30 mouse cellular contexts compared by ENCODE assay signal in genomic region chr4:25801751-25802150, GRCm38 (mm10). TPM values are rescaled to one million over a fixed set of nuclear protein-coding genes. Genes with fewer than 3 reads are reported as not detected.
DNase-seq lines count a peak whose midpoint lies in the region; ATAC-seq lines count a peak whose summit lies in the region.
"Had no signal": no experiment of that assay in that cellular context is flagged by ENCODE, and none has a peak within 500 bp of the region (broad histone marks: within the 10 kb centered on the region; RNA-seq: fewer than 3 reads in every experiment).

No protein-coding gene starts in this region.

- H3K36me3 ChIP-seq in kidney, embryonic 14.5 days (ENCODE audit: control insufficient read depth, insufficient read depth, low read length) = no peaks in the 10 kb centered on the region
- H3K36me3 ChIP-seq in kidney, embryonic 16.5 days (ENCODE audit: insufficient read depth, low read length) = no peaks in the 10 kb centered on the region
- H3K36me3 ChIP-seq: embryonic facial prominence, embryonic 12.5 days; embryonic facial prominence, embryonic 15.5 days; G1E; heart, embryonic 10.5 days; heart, embryonic 13.5 days; hindbrain, embryonic 13.5 days had no signal

- H3K9ac ChIP-seq in kidney, embryonic 14.5 days (ENCODE audit: low read depth, low read length) = no peak overlapping the region
- no peak overlapping the region for H3K9ac ChIP-seq in kidney, embryonic 16.5 days (replicated peaks; ENCODE audit: low read length)
- H3K9ac ChIP-seq: embryonic facial prominence, embryonic 12.5 days; embryonic facial prominence, embryonic 15.5 days; forebrain, postnatal 0 days; heart, embryonic 13.5 days; hindbrain, embryonic 13.5 days had no signal

- no peak overlapping the region for H3K4me2 ChIP-seq in kidney, embryonic 14.5 days (replicated peaks; ENCODE audit: low read depth, low read length)
- no peak overlapping the region for H3K4me2 ChIP-seq in kidney, embryonic 16.5 days (replicated peaks; ENCODE audit: low read depth, low read length)
- H3K4me2 ChIP-seq: embryonic facial prominence, embryonic 12.5 days; embryonic facial prominence, embryonic 15.5 days; heart, embryonic 13.5 days; hindbrain, embryonic 13.5 days had no signal

- no peak overlapping the region for H3K27ac ChIP-seq in kidney, embryonic 14.5 days (ENCODE audit: low read depth, low read length)
- H3K27ac ChIP-seq in kidney, embryonic 16.5 days (ENCODE audit: low read length) = no peak overlapping the region
- H3K27ac ChIP-seq: embryonic facial prominence, embryonic 12.5 days; embryonic facial prominence, embryonic 15.5 days; heart, embryonic 10.5 days; heart, embryonic 13.5 days; hindbrain, embryonic 13.5 days had no signal

- WGBS in kidney, embryonic 14.5 days = 85% methylated on average over 2 of the region's 2 CpGs
- WGBS in kidney, embryonic 16.5 days = 69% methylated on average over 2 of the region's 2 CpGs

- peak; percentile 33 for DNase-seq in kidney, adult 18-20 months
- peak; percentile 28 for DNase-seq in kidney, postnatal 14 days
- no peak for DNase-seq in frontal cortex, postnatal 14 days (ENCODE audit: low spot score in 2 of 2)
- no peak for DNase-seq in gastrocnemius, postnatal 14 days
- no peak for DNase-seq in right cerebral cortex, postnatal 4 days
- DNase-seq: adrenal gland, adult 2 months; adrenal gland, postnatal 14 days; B cell, adult 2 months; cerebellum, adult 11 months; cerebellum, adult 2 months; cerebellum, adult 9-11 months; cerebellum, postnatal 25 days; forebrain, postnatal 0 days; gastrocnemius, postnatal 25 days; heart, adult 18-20 months; heart, postnatal 14 days had no signal

- intact Hi-C loops in gastrocnemius, postnatal 14 days (cut with DNase I; ENCODE audit: low total_unique reads) = no loop called here

- no peaks in the 10 kb centered on the region for H3K9me3 ChIP-seq in kidney, embryonic 14.5 days (ENCODE audit: control insufficient read depth, low read length)
- no peaks in the 10 kb centered on the region for H3K9me3 ChIP-seq in kidney, embryonic 16.5 days (ENCODE audit: low read length)
- H3K9me3 ChIP-seq: embryonic facial prominence, embryonic 12.5 days; embryonic facial prominence, embryonic 15.5 days; G1E; heart, embryonic 10.5 days; heart, embryonic 13.5 days; hindbrain, embryonic 13.5 days had no signal

- no peak for ATAC-seq in kidney, embryonic 14.5 days (ENCODE audit: low FRiP score, low TSS enrichment)
- peak; percentile 33; the same call in 1 of the 2 replicates for ATAC-seq in kidney, embryonic 16.5 days (ENCODE audit: low FRiP score, low TSS enrichment)
- ATAC-seq: forebrain, embryonic 14.5 days; forebrain, postnatal 0 days; hindbrain, embryonic 16.5 days; Patski had no signal

- H3K4me3 ChIP-seq in kidney, embryonic 14.5 days (ENCODE audit: low read length) = no peak overlapping the region
- no peak overlapping the region for H3K4me3 ChIP-seq in kidney, embryonic 16.5 days (ENCODE audit: low read length)
- H3K4me3 ChIP-seq: embryonic facial prominence, embryonic 12.5 days; embryonic facial prominence, embryonic 15.5 days; heart, embryonic 10.5 days; heart, embryonic 13.5 days; hindbrain, embryonic 13.5 days had no signal

- peaks cover 13% of the 10 kb centered on the region for H3K27me3 ChIP-seq in kidney, embryonic 14.5 days (ENCODE audit: control insufficient read depth, insufficient read depth, low read length)
- H3K27me3 ChIP-seq in kidney, embryonic 16.5 days (ENCODE audit: insufficient read depth, low read length) = peaks cover 5% of the 10 kb centered on the region
- H3K27me3 ChIP-seq: CH12.LX; hindbrain, embryonic 13.5 days; Patski had no signal

- no peaks in the 10 kb centered on the region for H3K4me1 ChIP-seq in kidney, embryonic 14.5 days (ENCODE audit: control insufficient read depth, insufficient read depth, low read length)
- H3K4me1 ChIP-seq in kidney, embryonic 16.5 days (ENCODE audit: insufficient read depth, low read length) = no peaks in the 10 kb centered on the region

RNA-seq across cellular contexts. Expression of gene Fut9, which starts 1.7 kb away (rescaled TPM):
- 4.3 and 5.9 TPM in 2 replicates for polyA plus RNA-seq in kidney, embryonic 14.5 days (2014; fragmentation: Nextera tagmentation; extraction: Ambion mirVana)
- 12.4 and 13.7 TPM in 2 replicates for polyA plus RNA-seq in kidney, embryonic 16.5 days (2015; fragmentation: Nextera tagmentation; extraction: Ambion mirVana)
- under 1 TPM in 1 of 2 experiments, not detected in 1; 0.02 TPM for total RNA-seq in gastrocnemius, postnatal 14 days (2021)
- total RNA-seq: CH12.LX; common myeloid progenitor, adult 5-6 weeks; gastrocnemius, postnatal 25 days; heart, postnatal 14 days; hematopoietic stem cell, adult 5-6 weeks had no signal
- polyA plus RNA-seq: adrenal gland, adult 2 months; G1E had no signal

Comparison
In these comparisons a context has a peak if more than half of its experiments do, and no peak if none do; other contexts are left out.
1. DNase-seq: peak in kidney, adult 18-20 months (single experiment) and kidney, postnatal 14 days (single experiment); none in frontal cortex, postnatal 14 days (0 of 2), gastrocnemius, postnatal 14 days (single experiment) and right cerebral cortex, postnatal 4 days (single experiment).